Mouse (Mus musculus) heart, adult 9 months (tissue): ENCODE data around the gene Fhod1.

Experiments
- DNase-seq, 2 experiments: peaks; one replicate each; pipeline ENCODE4 v3.0.0; 2022; ENCODE audit warnings: low spot score in 2 of 2

Gene Fhod1

GRCm38 (mm10) chr8:105318662-105319190 lies 29.0 kb downstream of the Fhod1 start:
- DNase-seq, result no peak

- DNase-seq, result no peak
These were observed 29.8 kb downstream of the Fhod1 start for GRCm38 (mm10) chr8:105317941-105318340.

- DNase-seq, result no peak
These were observed 32.5 kb downstream of the Fhod1 start for GRCm38 (mm10) chr8:105315073-105315769.

- DNase-seq, result no peak
These were observed 33.9 kb downstream of the Fhod1 start for GRCm38 (mm10) chr8:105313622-105314402.

- DNase-seq, result peak in 1 of 2 experiments; percentile 48
These were observed 34.8 kb downstream of the Fhod1 start for GRCm38 (mm10) chr8:105312891-105313481.

GRCm38 (mm10) chr8:105311718-105312117 lies 36.0 kb downstream of the Fhod1 start:
- DNase-seq, result no peak

GRCm38 (mm10) chr8:105310118-105310517 lies 37.6 kb downstream of the Fhod1 start:
- DNase-seq, result no peak

GRCm38 (mm10) chr8:105309142-105309847 lies 38.5 kb downstream of the Fhod1 start:
- no peak for DNase-seq

GRCm38 (mm10) chr8:105308428-105308827 lies 39.3 kb downstream of the Fhod1 start:
- DNase-seq, result no peak

- DNase-seq, result no peak
These were observed 40.1 kb downstream of the Fhod1 start for GRCm38 (mm10) chr8:105307670-105308069.

GRCm38 (mm10) chr8:105306146-105306691 lies 41.5 kb downstream of the Fhod1 start:
- DNase-seq, result no peak

- DNase-seq, result no peak
These were observed 42.3 kb downstream of the Fhod1 start, which contains the start of gene Elmo3 for GRCm38 (mm10) chr8:105305211-105306145. Gene Elmo3, plus strand, starts transcription at chr8:105305601.

GRCm38 (mm10) chr8:105304325-105305210 lies 43.2 kb downstream of the Fhod1 start:
- DNase-seq, result no peak

GRCm38 (mm10) chr8:105303874-105304273 lies 43.9 kb downstream of the Fhod1 start:
- DNase-seq, result no peak

- DNase-seq, result no peak
These were observed 44.4 kb downstream of the Fhod1 start for GRCm38 (mm10) chr8:105303396-105303795.

- DNase-seq, result no peak
These were observed 47.8 kb downstream of the Fhod1 start for GRCm38 (mm10) chr8:105299962-105300361.

GRCm38 (mm10) chr8:105298351-105299252 lies 49.2 kb downstream of the Fhod1 start:
- DNase-seq, result no peak

GRCm38 (mm10) chr8:105297511-105298192 lies 50.1 kb downstream of the Fhod1 start, which contains the start of gene E2f4:
Gene E2f4, plus strand, starts transcription at chr8:105297663.
- peak; percentile 93 for DNase-seq
